Mouse (Mus musculus) sigmoid colon, adult 10 weeks (tissue): Measurements from ENCODE around the gene Nlgn2. TPM values are rescaled to one million over a fixed set of nuclear protein-coding genes. Genes with fewer than 3 reads are reported as not detected.

Experiments used
- polyA plus RNA-seq: library from polyadenylated mRNA; stranded (reverse); fragments of 350-450 nt; fragmentation: Illumina TruSeq; extraction: RNeasy Lipid Tissue Mini Kit (QIAGEN cat#74804); gene quantifications from one replicate; pipeline ENCODE4 v1.2.3, GENCODE M21; 2014; ENCODE audit warnings: low read depth, low replicate concordance

Nlgn2 gene
- 0.88 TPM for polyA plus RNA-seq

DNA sequence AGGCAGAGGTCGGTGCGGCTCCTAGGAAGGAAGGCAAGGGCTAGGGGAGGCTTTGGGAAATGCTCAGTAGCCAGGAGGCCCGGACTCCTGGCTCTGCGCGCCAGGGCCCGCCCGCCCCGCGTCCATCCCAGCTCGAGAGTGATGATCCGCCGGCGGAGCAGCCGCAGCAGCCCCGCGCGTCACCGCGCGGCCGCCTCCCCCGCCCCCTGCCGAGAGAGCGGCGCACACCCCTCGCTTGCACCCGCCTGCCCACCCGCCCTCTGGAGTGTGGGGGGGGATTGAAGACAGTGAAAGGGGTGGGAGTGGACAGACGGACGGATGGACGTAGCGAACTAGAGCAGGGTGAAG lies at the start of gene Nlgn2:
Gene Nlgn2, minus strand, starts transcription at position 181 of the 348 bp plus-strand sequence.

DNA sequence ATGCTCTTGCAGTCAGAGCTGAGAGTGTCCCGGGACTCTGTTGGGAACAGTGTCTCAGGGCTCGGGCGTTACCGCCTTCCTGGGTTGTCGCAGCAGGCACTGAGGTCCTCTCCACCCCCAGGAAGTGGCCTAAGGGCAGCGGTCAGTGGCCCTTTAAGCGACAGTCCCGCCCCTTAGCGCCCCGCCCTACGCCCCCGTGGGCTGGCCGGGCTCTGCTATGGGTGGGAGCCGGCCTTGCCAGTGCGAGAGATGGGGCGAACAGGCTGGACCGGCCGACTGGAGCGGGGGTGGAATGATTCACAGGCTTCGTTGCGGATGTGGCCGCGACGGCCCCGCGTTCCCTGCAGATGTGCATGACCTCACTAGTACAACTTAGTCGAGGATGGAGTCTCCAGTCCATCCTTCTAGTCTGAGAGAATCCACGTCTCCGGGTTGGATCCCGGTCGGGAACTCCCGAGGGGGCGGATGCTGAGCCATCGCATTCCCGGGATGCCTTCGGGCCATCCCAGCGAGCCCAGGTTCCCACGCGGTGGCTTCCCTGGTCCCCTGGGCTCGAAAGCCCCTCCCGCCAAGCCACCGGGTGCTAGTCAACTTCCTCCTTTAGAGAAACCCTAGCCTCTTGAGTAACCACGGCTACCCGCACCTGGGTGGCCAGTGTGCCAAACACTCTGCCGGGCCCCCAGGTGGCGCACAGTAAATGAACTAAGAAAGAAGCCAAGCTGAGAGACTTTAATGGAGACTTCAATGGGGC lies 43.4 kb upstream of the Nlgn2 start, which contains the start of gene Kctd11:
Gene Kctd11, minus strand, starts transcription at position 554 of the 751 bp plus-strand sequence.

DNA sequence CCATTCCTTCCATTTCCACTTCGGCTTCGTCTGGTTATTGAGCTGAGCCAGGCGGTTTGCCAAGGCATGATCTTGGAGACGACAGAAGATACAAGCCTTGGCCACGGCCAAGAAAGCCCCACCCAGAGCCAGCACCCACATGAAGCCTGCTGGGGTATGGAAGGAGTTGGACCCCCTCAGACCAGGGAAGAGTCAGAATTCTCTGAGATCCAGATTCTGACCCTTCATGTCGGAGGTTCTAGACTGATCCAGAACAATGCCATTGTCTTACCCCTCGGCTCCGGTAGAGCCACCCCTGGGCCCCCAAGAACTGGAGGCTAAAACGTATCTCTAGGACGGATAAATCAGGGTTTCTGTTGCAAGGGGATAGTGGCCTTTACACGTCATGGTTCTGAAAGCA lies 40.3 kb upstream of the Nlgn2 start, which contains the start of gene Tmem95:
Gene Tmem95, minus strand, starts transcription at position 141 of the 400 bp plus-strand sequence.

DNA sequence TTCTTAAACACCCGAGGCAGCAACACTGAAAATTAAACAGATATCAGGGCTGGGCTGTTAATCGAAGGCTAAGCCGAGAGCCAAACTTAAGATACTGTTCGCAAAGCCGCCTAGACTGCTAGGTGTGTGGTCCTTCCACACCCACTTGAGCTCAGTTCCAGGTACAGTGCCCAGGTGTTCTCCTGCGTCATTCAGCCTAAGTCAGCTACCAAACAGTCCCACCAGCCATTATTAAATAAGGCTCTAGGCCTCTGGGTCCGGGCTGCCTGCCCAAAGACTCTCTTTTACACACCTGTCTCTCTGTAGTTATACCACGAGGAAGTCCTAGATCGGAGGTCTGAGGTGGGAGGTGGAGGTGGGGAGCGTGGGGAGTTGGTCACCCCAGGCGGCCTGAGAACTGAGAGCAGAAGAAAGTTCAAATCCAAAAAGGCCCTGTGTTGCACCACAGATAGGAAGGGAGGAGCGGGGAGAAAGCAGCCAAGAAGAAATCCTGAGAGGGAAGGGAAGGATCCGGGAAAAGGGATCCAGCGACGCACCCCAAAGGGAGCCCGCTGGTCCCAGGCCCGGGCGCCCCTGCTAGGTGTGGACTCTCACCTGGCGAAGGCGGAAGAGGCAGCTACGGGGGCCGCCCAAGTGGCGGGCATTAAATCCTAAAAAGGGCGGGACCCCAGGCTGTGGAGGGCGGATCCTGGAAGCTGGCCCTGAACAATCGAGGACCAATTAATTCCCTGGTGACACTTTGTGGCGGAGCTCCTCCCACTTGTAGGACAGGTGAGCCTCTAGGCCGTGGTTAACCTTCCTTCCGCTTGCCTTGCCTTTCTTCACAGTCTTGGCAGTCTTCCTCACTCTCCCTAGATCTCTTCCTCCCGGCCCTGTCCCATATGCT lies 20.8 kb upstream of the Nlgn2 start, which contains the start of gene Tnk1:
Gene Tnk1, minus strand, starts transcription at position 618 of the 886 bp plus-strand sequence.

DNA sequence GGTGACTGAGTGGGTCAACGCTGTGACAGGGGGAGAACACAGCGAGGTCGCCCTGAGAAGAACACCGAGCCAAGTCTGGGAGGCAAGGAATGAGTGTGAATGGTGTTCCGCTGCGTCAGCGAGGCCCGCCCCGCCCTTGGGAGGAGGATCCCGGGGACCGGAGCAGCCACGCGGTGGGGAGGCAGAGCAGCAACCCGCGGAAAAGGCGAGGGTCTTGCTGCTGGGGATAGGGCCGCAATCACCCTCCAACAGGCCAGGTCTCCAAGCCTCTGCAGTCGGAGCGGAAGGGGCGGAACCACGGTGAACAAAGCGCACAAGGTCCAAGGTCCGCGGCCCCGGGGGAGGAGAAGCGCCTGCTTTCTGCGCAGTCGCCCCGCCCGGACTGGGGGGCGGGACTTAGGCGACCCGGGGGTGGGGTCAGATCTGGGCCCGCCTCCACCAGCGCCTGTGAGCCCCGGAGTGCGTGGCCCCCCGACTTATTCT lies 8.7 kb upstream of the Nlgn2 start, which contains the start of gene Plscr3:
Gene Plscr3, plus strand, starts transcription at position 179 of the 483 bp plus-strand sequence.

DNA sequence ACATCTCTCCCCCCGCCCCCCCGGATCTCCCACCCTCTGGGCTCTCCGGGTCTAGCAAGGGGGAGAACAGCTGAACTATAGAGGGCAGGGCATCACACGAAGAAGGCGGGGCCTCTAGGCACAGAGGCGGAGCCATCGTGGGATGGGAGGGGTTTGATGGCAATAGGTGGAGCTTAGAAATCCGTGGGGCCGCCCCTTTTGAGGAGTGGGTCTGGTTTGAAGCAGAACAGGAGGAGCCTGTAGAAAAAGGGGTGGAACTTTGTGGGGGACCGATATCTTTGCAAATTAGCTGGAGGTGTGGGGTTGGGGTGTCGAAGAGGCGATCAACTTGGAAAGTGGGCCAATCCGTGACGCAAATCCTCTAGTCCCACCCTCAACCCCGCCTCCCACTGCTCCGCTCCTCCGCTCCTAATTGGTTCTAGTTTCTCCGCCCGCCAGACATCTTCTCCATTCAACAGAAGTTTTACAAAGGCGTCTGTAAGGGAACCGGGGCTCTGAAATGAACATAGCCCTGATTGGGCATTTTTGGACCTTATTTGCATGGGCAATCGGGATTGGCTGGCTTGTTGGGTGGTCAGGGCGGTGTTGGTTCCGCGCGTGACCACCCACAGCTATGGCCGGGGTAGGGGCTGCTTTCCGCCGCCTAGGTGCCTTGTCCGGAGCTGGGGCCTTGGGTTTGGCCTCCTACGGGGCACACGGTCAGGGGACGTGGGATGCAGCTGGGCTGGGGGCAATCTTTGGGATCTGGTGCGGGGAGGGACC lies 549 bp upstream of the Nlgn2 start, which contains the start of gene Tmem256:
Gene Tmem256, plus strand, starts transcription at position 563 of the 762 bp plus-strand sequence.

DNA sequence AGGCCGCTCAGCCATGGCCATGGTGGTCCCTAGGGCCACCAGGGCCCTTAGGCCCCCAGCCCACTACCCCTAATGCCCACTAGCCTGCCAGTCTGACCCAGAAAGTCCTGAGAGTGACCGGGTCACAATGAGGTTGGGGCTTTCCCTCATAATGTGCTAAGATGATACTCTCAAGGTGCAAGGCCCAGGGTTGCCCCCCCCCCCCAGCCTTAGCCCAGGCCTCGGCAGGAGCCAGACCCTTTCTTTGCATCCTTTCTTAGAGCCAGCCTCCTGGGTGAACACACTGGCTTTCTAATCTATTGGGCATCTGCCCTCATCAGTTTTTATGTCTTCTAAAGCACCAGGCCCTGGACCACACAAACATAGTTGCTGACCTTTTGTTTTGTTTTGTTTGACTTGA lies 15.5 kb downstream of the Nlgn2 start, which contains the start of gene Spem1:
Gene Spem1, minus strand, starts transcription at position 101 of the 400 bp plus-strand sequence.

DNA sequence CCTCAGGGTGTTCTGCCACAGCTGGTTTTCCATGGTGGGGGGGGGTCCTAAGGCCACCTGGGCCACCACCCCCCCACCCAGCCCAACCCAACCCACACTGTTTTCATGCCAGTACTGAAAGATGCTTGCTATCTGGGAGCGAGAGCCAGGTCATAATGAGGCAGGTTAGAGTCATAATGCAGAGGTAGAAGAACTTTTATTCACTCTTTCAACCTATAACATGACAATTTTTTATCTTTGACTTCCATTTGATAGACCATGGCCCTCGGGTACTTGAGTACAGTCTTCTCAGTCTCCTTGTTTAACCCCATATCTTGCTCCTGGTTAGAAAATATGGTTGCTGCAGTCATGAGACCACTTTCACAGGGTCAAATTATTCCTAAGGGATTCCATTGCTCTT lies 19.2 kb downstream of the Nlgn2 start, which contains the start of gene Spem2:
Gene Spem2, minus strand, starts transcription at position 101 of the 400 bp plus-strand sequence.

DNA sequence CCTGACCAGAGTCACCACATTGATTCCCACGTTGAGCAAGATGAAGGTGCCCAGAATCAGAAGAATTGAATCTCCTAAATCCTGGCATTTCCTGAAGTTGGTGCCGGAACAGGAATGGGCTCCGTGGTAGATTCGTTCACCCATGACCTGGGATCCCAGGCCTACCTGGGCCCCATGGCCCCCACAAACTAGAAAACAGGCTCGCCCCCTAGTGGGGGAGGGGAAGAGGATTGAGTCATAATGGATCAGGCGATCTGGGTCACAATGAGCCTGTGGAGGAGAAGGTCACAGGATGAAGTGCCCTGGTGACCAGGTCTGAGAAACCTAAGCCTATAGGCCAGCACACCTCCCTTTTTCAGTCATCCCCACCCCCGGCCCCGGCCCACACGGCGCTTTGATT lies 22.4 kb downstream of the Nlgn2 start, which contains the start of gene Gm39566:
Gene Gm39566, minus strand, starts transcription at position 144 of the 400 bp plus-strand sequence.

DNA sequence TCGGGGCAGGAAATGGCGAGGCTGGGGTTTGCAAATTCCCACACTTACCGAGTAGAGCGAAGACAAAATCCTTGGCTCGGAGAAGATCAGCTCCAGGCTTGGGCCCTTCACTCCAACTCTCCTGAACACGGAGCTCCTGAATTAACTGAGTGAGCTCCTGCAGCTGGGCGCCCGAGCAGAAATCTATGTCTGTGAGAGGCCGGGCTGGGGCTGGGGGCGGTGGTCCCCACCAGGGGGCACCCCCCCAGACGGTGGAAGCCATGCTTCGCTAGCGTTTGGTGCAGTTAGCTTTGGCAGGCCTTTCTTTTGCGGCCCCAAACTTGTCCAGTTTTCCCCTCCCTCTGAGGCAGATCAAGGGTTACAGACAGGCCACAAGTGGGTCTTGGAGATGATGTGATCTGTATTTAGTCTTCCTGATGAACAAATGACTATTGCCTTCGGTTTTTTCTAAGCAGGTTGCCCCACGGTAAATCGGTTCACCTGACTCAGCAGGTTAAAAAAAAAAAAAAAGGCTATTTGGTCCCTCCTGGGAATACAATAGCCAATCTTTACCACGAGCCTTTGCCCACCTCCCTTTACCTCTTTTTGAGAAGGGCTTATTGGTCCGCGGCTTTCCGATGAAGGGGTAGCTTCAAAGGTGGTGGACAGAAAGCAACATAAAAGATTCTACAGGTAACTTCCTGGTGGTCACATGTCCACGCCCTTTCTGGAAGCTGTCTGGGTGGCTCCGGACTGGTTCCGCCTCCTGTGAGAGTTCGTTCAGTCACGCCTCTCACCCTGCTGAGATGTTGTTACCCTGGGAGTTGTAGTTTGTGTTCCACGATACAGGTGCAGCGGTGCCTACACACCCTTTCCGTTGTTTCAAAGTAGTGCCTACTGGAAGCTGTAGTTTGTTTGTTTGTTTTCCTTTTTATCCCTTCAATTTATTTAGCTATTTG lies 32.3 kb downstream of the Nlgn2 start, which contains the start of gene Tmem102:
Gene Tmem102, minus strand, starts transcription at position 653 of the 938 bp plus-strand sequence.

DNA sequence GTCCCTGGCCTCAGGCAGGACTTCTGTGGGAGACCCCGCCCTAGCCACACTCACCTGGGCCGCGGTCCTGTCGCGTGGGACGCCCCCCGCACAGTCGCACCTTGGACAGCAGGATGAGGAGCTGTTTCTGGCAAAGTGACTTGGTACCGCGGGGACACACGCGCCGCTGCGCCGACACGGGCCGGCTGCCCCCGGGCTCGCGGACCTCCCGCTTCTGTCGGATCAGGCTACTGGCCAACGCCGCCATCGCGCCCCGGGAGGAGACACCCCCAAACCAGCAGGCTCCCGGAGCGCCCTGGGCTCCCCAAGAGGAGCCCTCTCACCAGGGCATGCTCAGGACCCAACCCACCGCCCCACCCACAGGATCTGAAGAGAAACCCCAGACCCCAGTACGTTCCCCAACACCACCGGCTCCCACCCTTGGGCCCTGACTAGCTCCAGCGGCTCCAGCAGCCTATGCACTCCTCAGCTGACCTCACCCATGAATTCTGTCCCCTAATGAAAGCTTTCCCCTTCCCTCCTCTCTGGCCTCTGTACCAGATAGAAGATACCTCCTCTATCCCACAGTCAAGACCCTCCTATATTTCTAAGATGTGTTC lies 36.1 kb downstream of the Nlgn2 start, which contains the start of gene Fgf11:
Gene Fgf11, minus strand, starts transcription at position 479 of the 599 bp plus-strand sequence.

DNA sequence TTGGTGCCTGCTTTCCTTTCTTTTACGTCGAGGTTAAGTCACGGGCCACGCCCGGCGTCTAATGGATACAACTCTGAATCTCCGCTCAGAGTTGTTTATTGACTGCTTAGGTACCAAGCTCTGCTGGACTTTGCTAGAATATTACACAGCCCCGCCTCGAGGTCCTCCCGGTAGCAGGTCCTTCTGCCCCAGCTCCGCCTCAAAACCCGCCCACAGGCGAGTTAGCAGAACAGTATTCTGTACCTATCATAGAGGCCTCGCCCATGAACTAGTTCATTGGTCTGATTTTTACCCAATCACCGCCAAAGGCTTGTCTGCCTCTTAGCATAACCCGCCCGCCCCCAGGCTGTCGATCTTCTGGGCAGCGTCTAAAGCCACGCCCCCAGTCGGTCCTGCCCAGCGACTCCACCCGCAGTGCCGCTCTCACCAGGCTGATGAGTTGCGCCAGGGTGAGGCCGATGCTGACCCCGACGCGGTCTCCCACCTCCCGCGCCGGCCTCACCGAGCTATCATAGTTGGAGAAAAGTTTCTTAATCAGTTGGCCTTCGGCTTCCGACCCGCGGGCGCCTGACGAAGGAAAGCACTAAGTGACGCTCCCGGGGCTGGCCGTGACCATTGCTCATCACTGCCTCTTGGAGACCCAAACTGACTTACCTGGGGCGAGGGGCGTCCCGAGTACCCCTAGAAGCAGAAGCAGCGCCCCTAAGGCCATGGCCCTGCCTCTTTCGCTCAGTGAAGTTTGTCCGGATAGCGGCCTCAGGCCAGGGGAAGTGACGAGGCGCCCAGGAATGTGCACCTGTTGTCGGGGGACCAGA lies 42.2 kb downstream of the Nlgn2 start, which contains the start of gene Chrnb1:
Gene Chrnb1, minus strand, starts transcription at position 776 of the 815 bp plus-strand sequence.

Other genes starting within 250 kb of the Nlgn2 start
- 6.9 TPM for gene Atp1b2, start 231.8 kb downstream of the Nlgn2 start, polyA plus RNA-seq
- gene Shbg, start 219.9 kb downstream of the Nlgn2 start, polyA plus RNA-seq: not detected
- gene Sat2, start 215.8 kb downstream of the Nlgn2 start, polyA plus RNA-seq: 1.7 TPM
- gene Fxr2, start 204.8 kb downstream of the Nlgn2 start, polyA plus RNA-seq: 12.4 TPM
- not detected for gene Sox15, start 182.5 kb downstream of the Nlgn2 start, polyA plus RNA-seq
- 20.3 TPM for gene Mpdu1, start 175.1 kb downstream of the Nlgn2 start, polyA plus RNA-seq
- gene Cd68, start 171.6 kb downstream of the Nlgn2 start, polyA plus RNA-seq: 2.6 TPM
- 463 TPM for gene Eif4a1, start 165.4 kb downstream of the Nlgn2 start, polyA plus RNA-seq
- 129 TPM for gene Senp3, start 155.7 kb downstream of the Nlgn2 start, polyA plus RNA-seq
- gene Tnfsf13, start 152.0 kb downstream of the Nlgn2 start, polyA plus RNA-seq: 38.2 TPM
- gene Tnfsf12, start 141.9 kb downstream of the Nlgn2 start, polyA plus RNA-seq: 1.6 TPM
- gene Tnfsfm13, start 141.7 kb downstream of the Nlgn2 start, polyA plus RNA-seq: 8.2 TPM
- gene Polr2a, start 79.1 kb downstream of the Nlgn2 start, polyA plus RNA-seq: 25.7 TPM
- not detected for gene Slc35g3, start 75.8 kb downstream of the Nlgn2 start, polyA plus RNA-seq
- gene Zbtb4, start 71.9 kb downstream of the Nlgn2 start, polyA plus RNA-seq: 17.7 TPM
- gene Chrnb1, start 41.8 kb downstream of the Nlgn2 start, polyA plus RNA-seq: 4.0 TPM
- 9.5 TPM for gene Fgf11, start 35.9 kb downstream of the Nlgn2 start, polyA plus RNA-seq
- 11.7 TPM for gene Tmem102, start 32.2 kb downstream of the Nlgn2 start, polyA plus RNA-seq
- gene Gm39566, start 22.5 kb downstream of the Nlgn2 start, polyA plus RNA-seq: not detected
- not detected for gene Spem2, start 19.3 kb downstream of the Nlgn2 start, polyA plus RNA-seq
- gene Spem1, start 15.6 kb downstream of the Nlgn2 start, polyA plus RNA-seq: not detected
- gene Tmem256, start 730 bp upstream of the Nlgn2 start, polyA plus RNA-seq: 18.5 TPM
- 0.98 TPM for gene Plscr3, start 8.6 kb upstream of the Nlgn2 start, polyA plus RNA-seq
- 5.4 TPM for gene Tnk1, start 20.9 kb upstream of the Nlgn2 start, polyA plus RNA-seq
- not detected for gene Tmem95, start 40.2 kb upstream of the Nlgn2 start, polyA plus RNA-seq
- gene Kctd11, start 43.6 kb upstream of the Nlgn2 start, polyA plus RNA-seq: 2.9 TPM
- 0.57 TPM for gene Acap1, start 57.8 kb upstream of the Nlgn2 start, polyA plus RNA-seq
- gene 2810408A11Rik, start 63.2 kb upstream of the Nlgn2 start, polyA plus RNA-seq: 3.7 TPM
- 2.6 TPM for gene Neurl4, start 63.3 kb upstream of the Nlgn2 start, polyA plus RNA-seq
- 18.3 TPM for gene Gps2, start 76.1 kb upstream of the Nlgn2 start, polyA plus RNA-seq
- 144 TPM for gene Eif5a, start 84.2 kb upstream of the Nlgn2 start, polyA plus RNA-seq
- gene Ybx2, start 98.0 kb upstream of the Nlgn2 start, polyA plus RNA-seq: 22.3 TPM
- 0.98 TPM for gene Slc2a4, start 110.4 kb upstream of the Nlgn2 start, polyA plus RNA-seq
- gene Cldn7, start 127.0 kb upstream of the Nlgn2 start, polyA plus RNA-seq: 214 TPM
- gene Ctdnep1, start 143.4 kb upstream of the Nlgn2 start, polyA plus RNA-seq: 55.0 TPM
- 5.0 TPM for gene Elp5, start 144.7 kb upstream of the Nlgn2 start, polyA plus RNA-seq
- 508 TPM for gene Gabarap, start 153.4 kb upstream of the Nlgn2 start, polyA plus RNA-seq
- gene Phf23, start 158.0 kb upstream of the Nlgn2 start, polyA plus RNA-seq: 22.4 TPM
- 0.63 TPM for gene Dvl2, start 162.8 kb upstream of the Nlgn2 start, polyA plus RNA-seq
- 9.9 TPM for gene Acadvl, start 177.6 kb upstream of the Nlgn2 start, polyA plus RNA-seq
- gene Dlg4, start 179.2 kb upstream of the Nlgn2 start, polyA plus RNA-seq: 1.0 TPM
- not detected for gene Asgr1, start 216.3 kb upstream of the Nlgn2 start, polyA plus RNA-seq